Mouse (Mus musculus) midbrain, embryonic 16.5 days (tissue): ENCODE measurements around the gene Psmb7. TPM values are rescaled to one million over a fixed set of nuclear protein-coding genes. Genes with fewer than 3 reads are reported as not detected.

Experiments
- ATAC-seq: fragments of 200-750 bp; cut with Nextera tagmentation; 2 replicates; pipeline ENCODE4 v1.8.0; 2017; ENCODE audit warnings: moderate TSS enrichment
- H3K27ac ChIP-seq: fragments of 300-500 bp; sonication (generic); 2 replicates; pipeline ENCODE4 v1.5.1; 2014; ENCODE audit warnings: mild to moderate bottlenecking, low read length, mixed read lengths
- H3K27me3 ChIP-seq: fragments of 300-500 bp; sonication (generic); 2 replicates; pipeline ENCODE4 v1.6.1; 2014; ENCODE audit warnings: low read depth, low read length, mixed read lengths; ENCODE audit not compliant: control insufficient read depth, insufficient read depth
- H3K36me3 ChIP-seq: fragments of 300-500 bp; sonication (generic); 2 replicates; pipeline ENCODE4 v1.6.1; 2014; ENCODE audit warnings: mild to moderate bottlenecking, low read length, moderate library complexity, mixed read lengths; ENCODE audit not compliant: control insufficient read depth, insufficient read depth
- H3K4me1 ChIP-seq: fragments of 300-500 bp; sonication (generic); 2 replicates; pipeline ENCODE4 v1.6.1; 2014; ENCODE audit warnings: mild to moderate bottlenecking, low read length, mixed read lengths; ENCODE audit not compliant: control insufficient read depth, insufficient read depth
- H3K4me2 ChIP-seq: fragments of 300-500 bp; sonication (generic); 2 replicates; pipeline ENCODE4 v1.6.1; 2014; ENCODE audit warnings: mild to moderate bottlenecking, low read length, mixed read lengths
- H3K4me3 ChIP-seq: fragments of 300-500 bp; sonication (generic); 2 replicates; pipeline ENCODE4 v1.5.1; 2014; ENCODE audit warnings: low read depth, mild to moderate bottlenecking, low read length, moderate library complexity, mixed read lengths
- H3K9ac ChIP-seq: fragments of 300-500 bp; sonication (generic); 2 replicates; pipeline ENCODE4 v1.6.1; 2014; ENCODE audit warnings: low read depth, low read length, mixed read lengths
- H3K9me3 ChIP-seq: fragments of 300-500 bp; sonication (generic); replicated peaks from 2 replicates; pipeline ENCODE4 v1.6.1; 2014; ENCODE audit warnings: mild to moderate bottlenecking, low read length, mixed read lengths; ENCODE audit not compliant: control insufficient read depth, poor library complexity, severe bottlenecking
- WGBS: fragments of 180-500 bp; shearing (Covaris S2); extraction: QIAGEN DNeasy Blood & Tissue Kit; methylation state at CpG from one replicate; pipeline ENCODE4 v1.1.7; 2014; 5-methylcytosine and 5-hydroxymethylcytosine counted together
- microRNA-seq: library from miRNA; unstranded; fragments of <30 nt; microRNA quantifications from one replicate; pipeline ENCODE4, GENCODE M21; 2017
- polyA plus RNA-seq: library from polyadenylated mRNA; unstranded; fragments of >200 nt; fragmentation: Nextera tagmentation; extraction: Ambion mirVana; gene quantifications from 2 replicates; pipeline ENCODE4 v1.2.1, GENCODE M21; 2015

The Psmb7 gene
- polyA plus RNA-seq, 1 experiment from 2014 or later, result 260 TPM

GRCm38 (mm10) chr2:38541101-38541500, 102.8 kb downstream of the Psmb7 start:
- no peaks in the 10 kb centered on the region for H3K36me3 ChIP-seq
- H3K4me3 ChIP-seq, result no peak overlapping the region
- no peaks in the 10 kb centered on the region; the same call in 1 of the 2 replicates for H3K4me1 ChIP-seq
- 85% methylated on average over 3 of the region's 3 CpGs for WGBS
- no peaks in the 10 kb centered on the region for H3K9me3 ChIP-seq
- H3K27ac ChIP-seq, result no peak overlapping the region
- no peak for ATAC-seq
- no peak overlapping the region for H3K9ac ChIP-seq
- H3K27me3 ChIP-seq, result no peaks in the 10 kb centered on the region
- no peak overlapping the region for H3K4me2 ChIP-seq

- H3K9ac ChIP-seq, result no peak overlapping the region
- no peak overlapping the region for H3K4me2 ChIP-seq
- ATAC-seq, result no peak
- H3K27me3 ChIP-seq, result no peaks in the 10 kb centered on the region
- WGBS, result 80% methylated on average over 6 of the region's 6 CpGs
- no peaks in the 10 kb centered on the region for H3K9me3 ChIP-seq
- H3K36me3 ChIP-seq, result no peaks in the 10 kb centered on the region
- H3K4me3 ChIP-seq, result no peak overlapping the region
- no peaks in the 10 kb centered on the region; the same call in 1 of the 2 replicates for H3K4me1 ChIP-seq
- H3K27ac ChIP-seq, result no peak overlapping the region
Measured at GRCm38 (mm10) chr2:38540666-38541065, 103.2 kb downstream of the Psmb7 start.

GRCm38 (mm10) chr2:38539677-38540076, 104.2 kb downstream of the Psmb7 start:
- H3K9ac ChIP-seq, result no peak overlapping the region
- peak; percentile 30; the same call in 1 of the 2 replicates for ATAC-seq
- WGBS, result 63% methylated on average over 9 of the region's 9 CpGs
- no peaks in the 10 kb centered on the region for H3K27me3 ChIP-seq
- H3K4me3 ChIP-seq, result no peak overlapping the region
- H3K27ac ChIP-seq, result no peak overlapping the region
- no peaks in the 10 kb centered on the region; the same call in 1 of the 2 replicates for H3K4me1 ChIP-seq
- H3K36me3 ChIP-seq, result no peaks in the 10 kb centered on the region
- no peaks in the 10 kb centered on the region for H3K9me3 ChIP-seq
- no peak overlapping the region for H3K4me2 ChIP-seq

Small RNAs within 50 kb of the gene (microRNA-seq; reads per million reads assigned to microRNA genes)
- not detected for gene Gm27634

Other genes starting within 250 kb of the Psmb7 start
- gene Nek6, start 132.4 kb downstream of the Psmb7 start, polyA plus RNA-seq, result 52.3 and 56.8 TPM in 2 replicates
- 0.25 and 1.5 TPM in 2 replicates for gene Nr5a1, start 70.5 kb upstream of the Psmb7 start, polyA plus RNA-seq